Mouse (Mus musculus) heart, postnatal 0 days (tissue): ENCODE measurements around the gene Lamtor2.

Experiments
- CTCF ChIP-seq: IDR thresholded peaks from 2 replicates; pipeline ENCODE4 v1.5.1; 2016; ENCODE audit warnings: antibody characterized with exemption, control low read depth, low read depth
- EP300 ChIP-seq: IDR thresholded peaks from 2 replicates; pipeline ENCODE4 v1.6.1; 2016; ENCODE audit warnings: antibody characterized with exemption, low read depth

GRCm38 (mm10) chr3:88575540-88575939 lies 22.7 kb upstream of the Lamtor2 start, which contains the start of gene Ssr2:
- TF ChIP-seq CTCF (no peak), EP300 (no peak)
